Mouse (Mus musculus): ENCODE results near the gene Rims1. TPM values are rescaled to one million over a fixed set of nuclear protein-coding genes. Genes with fewer than 3 reads are reported as not detected.

The Rims1 gene
- total RNA-seq, 1 experiment from 2014 or later = 0.12 TPM

DNA sequence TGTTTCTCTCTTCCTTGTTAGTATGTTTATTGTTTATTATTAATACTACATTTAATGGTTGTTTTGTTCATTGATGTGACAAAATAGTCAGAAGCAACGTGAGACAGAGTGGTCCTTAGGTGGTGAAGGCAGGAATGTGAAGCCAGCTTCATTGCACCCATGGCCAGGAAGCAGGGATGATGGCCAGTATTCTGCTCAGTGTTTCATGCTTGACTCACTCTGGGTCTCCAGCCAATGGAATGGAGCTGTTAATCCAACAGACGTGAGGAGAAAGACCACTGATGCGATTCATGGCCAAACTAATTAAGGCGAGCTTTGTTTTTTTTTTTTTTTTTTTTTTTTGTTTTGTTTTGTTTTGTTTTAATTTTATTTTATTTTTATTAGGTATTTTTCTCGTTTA, 535.7 kb downstream of the Rims1 start:
- ATAC-seq (ENCODE audit: extremely low read depth, insufficient number of reproducible peaks, low FRiP score, poor library complexity, severe bottlenecking) = no peak

GRCm38 (mm10) chr1:22268581-22269359, 537.0 kb downstream of the Rims1 start:
- ATAC-seq (ENCODE audit: extremely low read depth, insufficient number of reproducible peaks, low FRiP score, poor library complexity, severe bottlenecking) = peak; percentile 41; the same call in 1 of the 2 replicates

DNA sequence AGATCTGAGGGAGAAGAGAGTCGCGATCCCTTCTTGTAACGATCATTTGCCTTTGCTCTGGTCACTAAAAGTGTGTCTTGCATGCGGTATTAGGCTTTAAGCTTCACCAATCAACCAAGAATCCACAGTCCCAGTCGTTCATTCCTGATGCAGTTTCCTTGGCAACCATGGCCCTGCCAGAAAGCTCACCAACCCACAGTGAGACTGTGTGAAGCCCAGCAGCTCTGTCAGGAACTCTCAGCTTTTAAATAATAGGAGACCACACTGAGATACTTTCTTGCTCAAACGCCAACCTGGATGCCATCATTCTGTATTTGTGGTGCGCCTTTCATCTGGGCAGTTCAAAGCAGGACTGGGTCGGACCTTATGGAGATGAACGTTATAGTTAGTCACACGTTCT, 539.3 kb downstream of the Rims1 start:
- ATAC-seq (ENCODE audit: extremely low read depth, insufficient number of reproducible peaks, low FRiP score, poor library complexity, severe bottlenecking) = no peak

DNA sequence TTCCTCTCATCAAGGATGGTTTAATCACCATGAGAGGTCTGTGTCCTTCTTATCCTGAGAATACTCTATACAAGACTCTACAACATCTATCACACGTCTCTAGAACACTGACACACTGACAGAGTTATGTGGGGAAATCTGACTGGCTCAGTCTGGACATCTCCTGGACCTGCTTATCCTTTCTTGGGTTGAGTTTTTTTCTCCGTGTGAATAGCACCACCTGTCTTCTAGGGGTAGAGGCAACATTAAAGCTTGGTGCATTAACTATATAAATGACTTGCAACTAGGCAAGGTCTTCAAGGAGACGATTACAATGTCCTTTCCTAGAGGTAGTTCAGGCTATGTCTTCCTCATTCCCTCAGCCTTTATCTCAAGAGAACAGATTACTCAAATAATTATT, 540.3 kb downstream of the Rims1 start:
- ATAC-seq (ENCODE audit: extremely low read depth, insufficient number of reproducible peaks, low FRiP score, poor library complexity, severe bottlenecking) = no peak

DNA sequence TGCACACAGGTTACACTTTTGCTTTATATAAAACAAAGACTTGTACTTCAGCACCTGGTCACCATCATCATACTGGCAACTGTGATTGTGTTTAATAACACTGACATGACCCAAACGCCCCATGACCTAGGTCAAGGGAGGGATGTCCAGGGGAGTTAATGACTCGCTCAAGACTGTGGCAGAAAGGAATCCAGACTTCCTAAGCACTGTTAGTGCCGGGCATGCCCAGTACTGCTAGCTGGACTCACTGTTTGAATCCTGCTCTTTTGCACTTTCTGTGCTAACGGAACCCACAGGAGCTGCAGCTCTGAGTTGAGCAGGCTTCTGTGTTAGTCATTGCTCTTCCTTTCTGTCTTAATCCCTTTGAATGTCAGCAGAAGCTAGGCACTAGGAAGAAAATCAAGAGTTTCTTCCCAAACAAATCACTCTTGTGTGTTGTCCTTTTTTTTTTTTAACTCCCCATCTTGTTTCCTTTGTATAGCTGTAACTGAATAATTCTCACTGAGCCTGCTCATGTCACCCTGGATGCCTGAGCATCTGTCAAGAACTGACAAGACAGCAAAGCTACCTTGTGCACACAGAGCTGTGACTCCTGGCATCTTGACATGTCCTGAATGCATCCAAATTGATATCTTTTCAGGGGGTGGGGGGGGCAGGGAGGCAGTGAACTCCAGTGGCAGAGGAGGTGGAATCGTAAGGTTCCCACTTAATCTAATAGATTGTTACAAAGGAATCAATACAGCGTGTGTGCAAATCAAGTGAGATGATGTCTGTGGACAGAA, 543.4 kb downstream of the Rims1 start:
- ATAC-seq (ENCODE audit: extremely low read depth, insufficient number of reproducible peaks, low FRiP score, poor library complexity, severe bottlenecking) = no peak

GRCm38 (mm10) chr1:22261702-22262101, 544.1 kb downstream of the Rims1 start:
- no peak for ATAC-seq (ENCODE audit: extremely low read depth, insufficient number of reproducible peaks, low FRiP score, poor library complexity, severe bottlenecking)

GRCm38 (mm10) chr1:22260291-22260690, 545.5 kb downstream of the Rims1 start:
- no peak for ATAC-seq (ENCODE audit: extremely low read depth, insufficient number of reproducible peaks, low FRiP score, poor library complexity, severe bottlenecking)

- ATAC-seq (ENCODE audit: extremely low read depth, insufficient number of reproducible peaks, low FRiP score, poor library complexity, severe bottlenecking) = no peak
Observed at GRCm38 (mm10) chr1:22258356-22258755, 547.4 kb downstream of the Rims1 start.

GRCm38 (mm10) chr1:22254278-22254677, 551.5 kb downstream of the Rims1 start:
- ATAC-seq (ENCODE audit: extremely low read depth, insufficient number of reproducible peaks, low FRiP score, poor library complexity, severe bottlenecking) = no peak

DNA sequence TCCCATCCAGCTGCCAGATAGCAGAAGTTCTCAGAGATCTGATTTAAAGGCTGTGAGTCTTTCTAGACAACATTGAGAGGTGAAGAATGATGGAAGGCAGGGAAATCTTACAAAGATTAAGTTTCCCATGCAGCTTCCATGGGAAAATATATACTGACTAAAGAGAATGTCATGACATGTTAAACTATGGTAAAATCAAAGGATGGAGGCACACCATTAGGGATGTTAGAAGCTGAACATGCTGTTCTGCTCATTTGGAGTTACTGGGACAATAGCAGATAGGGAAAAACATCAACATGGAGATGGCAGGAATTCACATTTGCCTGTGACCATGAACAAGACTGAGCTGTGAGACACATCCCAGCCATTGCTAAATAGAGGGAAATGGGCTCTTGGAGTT, 552.9 kb downstream of the Rims1 start:
- ATAC-seq (ENCODE audit: extremely low read depth, insufficient number of reproducible peaks, low FRiP score, poor library complexity, severe bottlenecking) = no peak

DNA sequence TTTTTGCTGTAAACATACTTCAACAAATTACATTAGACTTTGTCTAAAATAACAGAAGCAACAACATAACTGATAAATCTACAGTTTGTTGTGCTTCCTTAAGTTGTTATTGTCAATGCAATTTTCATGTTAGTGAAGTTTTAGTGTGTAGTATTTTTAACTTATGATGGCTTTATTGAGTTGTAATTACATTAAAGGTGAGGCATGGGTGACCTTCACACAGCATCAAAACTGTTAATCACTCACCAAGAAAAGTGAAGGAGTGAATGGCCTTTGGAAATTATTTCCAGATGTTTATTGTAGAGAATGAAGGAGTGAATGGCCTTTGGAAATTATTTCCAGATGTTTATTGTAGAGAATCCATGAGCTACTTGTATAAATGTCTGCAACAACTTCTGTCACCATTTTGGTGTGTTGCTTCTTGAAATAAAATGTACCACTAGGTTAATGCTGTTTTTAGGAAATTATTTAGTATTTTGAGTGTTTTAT, 556.9 kb downstream of the Rims1 start:
- ATAC-seq (ENCODE audit: extremely low read depth, insufficient number of reproducible peaks, low FRiP score, poor library complexity, severe bottlenecking) = no peak

GRCm38 (mm10) chr1:22245748-22246147, 560.0 kb downstream of the Rims1 start:
- ATAC-seq (ENCODE audit: extremely low read depth, insufficient number of reproducible peaks, low FRiP score, poor library complexity, severe bottlenecking) = no peak

Measured in neutrophil, adult 5-6 weeks (primary cell).